Mouse (Mus musculus) E14TG2a.4 (cell line): Measurements from ENCODE around the gene Nab1.

ENCODE experiments used
- CTCF ChIP-seq: conservative IDR thresholded peaks from 2 replicates; pipeline ENCODE4 v1.5.1; 2014; ENCODE audit warnings: low read length
- NANOG ChIP-seq: IDR thresholded peaks from 2 replicates; pipeline ENCODE4 v1.6.1; 2014; ENCODE audit warnings: borderline replicate concordance, low read length, mixed read lengths
- POU5F1 ChIP-seq: IDR thresholded peaks from 2 replicates; pipeline ENCODE4 v1.6.1; 2014; ENCODE audit warnings: low read length, borderline replicate concordance

DNA sequence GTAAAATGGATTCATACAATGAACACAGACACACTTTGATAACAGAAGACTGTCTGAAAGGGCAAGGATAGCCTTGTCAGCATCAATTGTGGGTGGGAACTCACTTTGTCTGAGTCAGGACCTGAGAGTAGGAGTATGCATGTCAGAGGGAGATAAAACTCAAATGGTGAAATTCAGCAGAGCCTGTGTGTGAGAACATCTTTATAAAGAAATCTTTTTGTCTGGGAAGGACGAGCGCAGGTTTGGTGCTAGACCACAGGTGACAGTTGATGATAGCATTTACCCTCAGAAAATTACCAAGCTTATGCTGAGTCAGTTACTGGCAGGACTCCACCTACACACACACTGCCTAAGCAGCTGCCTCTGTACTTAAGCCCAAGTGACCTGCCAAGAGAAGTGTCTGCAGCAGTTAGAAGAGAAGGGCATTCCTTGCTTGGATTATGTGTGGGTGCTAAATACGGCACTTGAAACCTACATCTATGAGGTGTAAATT is 45.9 kb downstream of the Nab1 start:
- TF ChIP-seq CTCF: no peak
- TF ChIP-seq POU5F1: no peak
- no peak for TF ChIP-seq NANOG
